Mouse (Mus musculus) kidney, embryonic 14.5 days (tissue): ENCODE data around the gene 1700001P01Rik. TPM values are rescaled to one million over a fixed set of nuclear protein-coding genes. Genes with fewer than 3 reads are reported as not detected.

Experiments
- ATAC-seq: fragments of 200-750 bp; cut with Nextera tagmentation; 2 replicates; pipeline ENCODE4 v1.8.0; 2017; ENCODE audit warnings: moderate number of reproducible peaks, mild to moderate bottlenecking, moderate TSS enrichment, moderate library complexity; ENCODE audit not compliant: low FRiP score, low TSS enrichment
- H3K27ac ChIP-seq: fragments of 300-500 bp; sonication (generic); 2 replicates; pipeline ENCODE4 v1.5.1; 2014; ENCODE audit warnings: low read depth, mild to moderate bottlenecking, low read length, moderate library complexity, mixed read lengths
- H3K27me3 ChIP-seq: fragments of 300-500 bp; sonication (generic); 2 replicates; pipeline ENCODE4 v1.6.1; 2014; ENCODE audit warnings: mild to moderate bottlenecking, low read length; ENCODE audit not compliant: control insufficient read depth, insufficient read depth
- H3K36me3 ChIP-seq: fragments of 300-500 bp; sonication (generic); 2 replicates; pipeline ENCODE4 v1.6.1; 2014; ENCODE audit warnings: low read length, mixed read lengths; ENCODE audit not compliant: control insufficient read depth, insufficient read depth
- H3K4me1 ChIP-seq: fragments of 300-500 bp; sonication (generic); 2 replicates; pipeline ENCODE4 v1.6.1; 2014; ENCODE audit warnings: low read length, mixed read lengths; ENCODE audit not compliant: control insufficient read depth, insufficient read depth
- H3K4me2 ChIP-seq: fragments of 300-500 bp; sonication (generic); replicated peaks from 2 replicates; pipeline ENCODE4 v1.6.1; 2014; ENCODE audit warnings: low read depth, mild to moderate bottlenecking, low read length
- H3K4me3 ChIP-seq: fragments of 300-500 bp; sonication (generic); 2 replicates; pipeline ENCODE4 v1.5.1; 2014; ENCODE audit warnings: mild to moderate bottlenecking, low read length
- H3K9ac ChIP-seq: fragments of 300-500 bp; sonication (generic); 2 replicates; pipeline ENCODE4 v1.6.1; 2014; ENCODE audit warnings: low read depth, mild to moderate bottlenecking, low read length, moderate library complexity
- H3K9me3 ChIP-seq: fragments of 300-500 bp; sonication (generic); 2 replicates; pipeline ENCODE4 v1.6.1; 2016; ENCODE audit warnings: low read length; ENCODE audit not compliant: control insufficient read depth
- WGBS: fragments of 180-500 bp; shearing (Covaris S2); extraction: QIAGEN DNeasy Blood & Tissue Kit; methylation state at CpG from one replicate; pipeline ENCODE4 v1.1.7; 2014; 5-methylcytosine and 5-hydroxymethylcytosine counted together
- polyA plus RNA-seq: library from polyadenylated mRNA; unstranded; fragments of >200 nt; fragmentation: Nextera tagmentation; extraction: Ambion mirVana; gene quantifications from 2 replicates; pipeline ENCODE4 v1.2.1, GENCODE M21; 2014

The 1700001P01Rik gene
- polyA plus RNA-seq, 1 experiment from 2014 or later = not detected

DNA sequence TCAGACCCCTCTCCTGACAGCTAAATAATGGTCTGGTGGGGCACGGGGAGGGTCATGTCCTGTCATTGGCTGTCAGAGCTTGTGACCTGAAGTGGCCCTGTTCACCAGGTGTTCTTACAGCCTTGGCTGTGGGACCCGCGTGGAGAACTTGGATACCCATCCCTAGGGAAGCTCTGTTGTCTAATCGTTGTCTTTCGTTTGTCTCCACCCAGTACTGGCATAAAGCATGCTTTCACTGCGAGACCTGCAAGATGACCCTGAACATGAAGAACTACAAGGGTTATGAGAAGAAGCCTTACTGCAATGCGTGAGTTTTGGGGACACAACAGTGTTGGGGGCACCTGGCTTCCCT is 30.9 kb upstream of the 1700001P01Rik start:
- 56% methylated on average over 7 of the region's 7 CpGs for WGBS
- peaks cover 82% of the 10 kb centered on the region for H3K4me1 ChIP-seq
- H3K36me3 ChIP-seq = peaks cover 14% of the 10 kb centered on the region; the same call in 1 of the 2 replicates
- peak overlapping the region; percentile 17; the same call in 1 of the 2 replicates for H3K4me2 ChIP-seq
- H3K4me3 ChIP-seq = no peak overlapping the region
- no peak overlapping the region for H3K9ac ChIP-seq
- no peaks in the 10 kb centered on the region for H3K9me3 ChIP-seq
- peak overlapping the region; percentile 86; the same call in 1 of the 2 replicates for H3K27ac ChIP-seq
- no peak for ATAC-seq
- no peaks in the 10 kb centered on the region for H3K27me3 ChIP-seq

DNA sequence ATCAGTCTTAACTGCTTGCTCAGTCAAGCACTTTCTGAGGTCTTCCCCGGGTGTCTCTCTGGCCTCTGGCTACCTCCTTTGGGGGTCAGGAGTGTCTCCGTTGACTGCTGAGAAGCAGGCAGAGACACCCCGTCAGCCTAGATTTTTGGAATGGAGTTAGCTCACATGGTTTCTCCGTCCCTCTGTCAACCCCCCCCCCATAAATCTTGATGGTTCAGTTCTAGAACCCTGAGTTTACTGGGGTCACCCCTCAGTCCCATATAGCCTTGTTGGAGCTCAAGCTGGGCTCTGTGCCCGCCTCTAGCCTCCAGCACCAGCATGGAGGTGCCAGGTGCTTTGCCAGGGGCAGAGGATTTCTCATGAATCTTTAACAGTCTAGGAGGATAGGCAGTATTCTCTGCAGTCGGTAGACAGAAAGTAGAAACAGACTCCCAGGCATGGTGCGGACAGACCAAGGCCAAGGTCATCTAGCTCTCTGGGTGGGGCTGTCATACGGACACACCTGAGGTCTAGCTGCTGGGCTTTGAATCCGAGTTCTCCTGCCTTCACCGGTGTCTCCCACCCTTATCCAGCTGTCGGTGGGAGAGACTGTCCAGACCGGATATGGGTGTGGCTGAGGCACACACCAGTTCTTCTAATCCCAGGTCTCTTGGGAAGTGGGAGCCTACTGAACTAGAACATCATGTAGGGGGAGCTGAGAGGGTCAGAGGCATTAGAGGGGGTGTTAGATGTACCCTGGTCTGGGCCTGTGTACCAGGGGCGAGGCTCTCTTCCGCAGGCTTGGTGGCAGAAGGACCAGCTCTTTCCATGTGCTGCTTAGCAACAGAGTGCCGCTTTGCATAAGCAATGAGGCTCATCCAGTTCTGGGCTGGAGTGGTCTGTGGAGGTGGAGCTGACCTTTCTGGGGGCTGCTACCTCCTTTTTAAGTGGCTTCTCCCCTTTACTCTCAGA is 30.2 kb upstream of the 1700001P01Rik start:
- no peaks in the 10 kb centered on the region for H3K9me3 ChIP-seq
- ATAC-seq = peak; percentile 29; the same call in 1 of the 2 replicates
- H3K27me3 ChIP-seq = no peaks in the 10 kb centered on the region
- peak overlapping the region; percentile 86 for H3K27ac ChIP-seq
- no peak overlapping the region for H3K4me3 ChIP-seq
- peak overlapping the region; percentile 17 for H3K4me2 ChIP-seq
- 35% methylated on average over 15 of the region's 15 CpGs for WGBS
- H3K4me1 ChIP-seq = peaks cover 84% of the 10 kb centered on the region
- peaks cover 14% of the 10 kb centered on the region; the same call in 1 of the 2 replicates for H3K36me3 ChIP-seq
- peak overlapping the region; percentile 37 for H3K9ac ChIP-seq

DNA sequence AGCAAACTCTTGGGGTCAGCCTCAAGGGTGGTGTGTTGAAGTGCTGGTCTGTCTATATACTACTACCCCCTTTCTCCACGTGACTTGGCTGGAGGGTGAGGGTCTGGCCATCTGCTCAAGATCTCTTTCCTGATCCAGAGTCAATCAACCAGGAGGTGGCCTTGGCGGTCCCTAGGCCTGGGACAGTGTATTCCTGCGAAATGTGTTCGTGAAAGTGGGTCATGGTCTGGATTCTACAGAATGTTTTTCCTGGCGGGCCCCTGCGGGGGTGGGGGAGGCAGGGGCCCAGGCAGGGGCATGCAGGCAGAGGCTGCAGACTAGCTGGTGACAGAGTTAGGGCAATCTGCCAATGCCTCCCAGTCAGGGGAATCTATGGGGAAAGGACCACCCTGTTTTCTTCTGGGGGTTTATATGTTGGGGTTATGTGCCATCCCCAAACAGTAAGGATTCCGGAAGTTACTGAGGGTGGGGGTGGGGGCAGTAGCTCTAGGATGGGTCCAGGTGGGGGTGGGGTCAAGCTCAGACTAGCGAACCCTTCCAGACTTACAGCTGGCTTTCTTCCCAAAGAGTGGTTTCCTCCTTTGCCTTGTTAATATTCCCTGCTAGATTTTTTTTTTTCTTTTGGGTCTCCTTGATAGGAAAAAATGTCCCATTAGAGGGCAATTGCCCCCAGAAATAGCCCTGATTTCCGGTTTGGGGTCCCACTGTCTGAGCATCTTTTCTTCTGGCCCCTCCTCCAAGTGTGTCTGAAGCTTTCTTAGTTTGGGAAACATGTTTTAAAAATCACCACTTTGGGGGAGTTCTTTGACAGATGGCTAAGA is 29.3 kb upstream of the 1700001P01Rik start:
- peak; percentile 11; the same call in 1 of the 2 replicates for ATAC-seq
- Histone ChIP-seq H3K9me3 (no peaks in the 10 kb centered on the region), H3K9ac (peak overlapping the region; percentile 37; the same call in 1 of the 2 replicates), H3K4me3 (peak overlapping the region; percentile 3; the same call in 1 of the 2 replicates), H3K27ac (peak overlapping the region; percentile 86), H3K4me1 (peaks cover 77% of the 10 kb centered on the region), H3K4me2 (peak overlapping the region; percentile 17), H3K27me3 (no peaks in the 10 kb centered on the region), H3K36me3 (peaks cover 14% of the 10 kb centered on the region; the same call in 1 of the 2 replicates)
- 12% methylated on average over 9 of the region's 9 CpGs for WGBS

DNA sequence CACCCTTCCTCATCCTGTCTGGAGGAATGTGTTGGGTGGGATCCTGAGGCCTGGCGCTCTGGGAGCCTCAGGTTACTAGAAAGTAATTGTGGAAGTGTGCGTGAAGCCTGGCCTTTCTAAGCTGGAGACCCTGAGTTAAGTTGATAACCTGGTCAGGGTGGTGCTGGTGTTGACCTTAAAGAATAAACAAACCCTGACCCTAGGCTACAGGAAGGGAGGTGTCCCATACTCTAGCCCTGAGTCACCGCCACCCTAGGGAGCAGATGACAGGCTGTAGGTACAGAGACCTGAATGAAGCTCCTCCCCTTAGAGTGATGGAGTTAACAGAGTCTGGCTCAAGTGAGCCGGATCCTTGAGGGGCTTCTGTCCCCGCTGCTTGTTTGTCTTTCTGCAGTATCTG is 28.1 kb upstream of the 1700001P01Rik start:
- peak overlapping the region; percentile 86; the same call in 1 of the 2 replicates for H3K27ac ChIP-seq
- no peak overlapping the region for H3K4me3 ChIP-seq
- H3K9me3 ChIP-seq = no peaks in the 10 kb centered on the region
- no peak overlapping the region for H3K9ac ChIP-seq
- H3K4me1 ChIP-seq = peaks cover 66% of the 10 kb centered on the region
- 56% methylated on average over 5 of the region's 5 CpGs for WGBS
- no peak for ATAC-seq
- no peak overlapping the region; the same call in 1 of the 2 replicates for H3K4me2 ChIP-seq
- H3K36me3 ChIP-seq = 0 out of 2 replicates have a peak, but pooled peaks cover 5% of the 10 kb centered on the region
- no peaks in the 10 kb centered on the region for H3K27me3 ChIP-seq

DNA sequence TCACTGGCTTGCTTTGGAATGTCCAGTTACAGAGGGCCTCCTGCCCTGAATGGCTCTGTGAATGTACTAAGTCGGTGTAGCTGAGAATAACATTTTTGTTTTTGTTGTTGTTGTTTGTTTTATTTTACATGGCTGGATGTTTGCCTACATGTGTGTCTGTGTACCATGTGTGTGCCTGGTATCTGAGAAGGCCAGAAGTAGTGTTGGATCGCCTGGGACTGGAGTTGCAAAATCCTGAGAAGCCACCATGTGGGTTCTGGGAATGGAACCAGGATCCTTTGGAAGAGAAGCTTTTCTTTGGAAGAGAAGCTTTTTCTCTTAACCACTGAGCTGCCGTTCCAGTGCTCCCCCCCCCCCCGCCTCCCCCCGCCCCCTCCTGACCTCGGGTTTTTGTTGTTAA is 26.8 kb upstream of the 1700001P01Rik start:
- Histone ChIP-seq H3K9ac (no peak overlapping the region), H3K4me3 (no peak overlapping the region), H3K9me3 (no peaks in the 10 kb centered on the region), H3K27me3 (no peaks in the 10 kb centered on the region), H3K36me3 (0 out of 2 replicates have a peak, but pooled peaks cover 3% of the 10 kb centered on the region), H3K4me1 (peaks cover 53% of the 10 kb centered on the region), H3K4me2 (0 out of 2 replicates have a peak overlapping the region, but pooled peaks have one; percentile 69), H3K27ac (no peak overlapping the region)
- 47% methylated on average over 6 of the region's 6 CpGs for whole genome bisulfite sequencing
- ATAC-seq = no peak

DNA sequence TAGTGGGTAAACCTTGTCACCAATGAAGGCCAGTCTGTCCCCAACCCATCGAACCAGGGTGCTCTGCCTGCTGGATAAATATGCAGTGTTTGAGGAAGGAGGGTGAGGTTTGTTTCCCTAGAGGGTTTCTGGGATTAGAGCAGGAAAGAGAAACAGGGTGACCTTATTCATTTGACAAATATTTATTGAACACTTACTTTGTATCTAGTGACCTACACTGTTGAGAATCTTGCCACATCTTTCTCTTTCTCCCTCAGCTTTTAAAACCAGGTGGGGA is 26.4 kb upstream of the 1700001P01Rik start:
- Histone ChIP-seq H3K4me2 (peak overlapping the region; percentile 69), H3K9me3 (no peaks in the 10 kb centered on the region), H3K9ac (peak overlapping the region; percentile 42; the same call in 1 of the 2 replicates), H3K27me3 (no peaks in the 10 kb centered on the region), H3K4me3 (peak overlapping the region; percentile 94; the same call in 1 of the 2 replicates), H3K27ac (no peak overlapping the region), H3K36me3 (0 out of 2 replicates have a peak, but pooled peaks cover 3% of the 10 kb centered on the region), H3K4me1 (peaks cover 49% of the 10 kb centered on the region)
- ATAC-seq = no peak
- 52% methylated on average over 1 of the region's 1 CpGs for WGBS

DNA sequence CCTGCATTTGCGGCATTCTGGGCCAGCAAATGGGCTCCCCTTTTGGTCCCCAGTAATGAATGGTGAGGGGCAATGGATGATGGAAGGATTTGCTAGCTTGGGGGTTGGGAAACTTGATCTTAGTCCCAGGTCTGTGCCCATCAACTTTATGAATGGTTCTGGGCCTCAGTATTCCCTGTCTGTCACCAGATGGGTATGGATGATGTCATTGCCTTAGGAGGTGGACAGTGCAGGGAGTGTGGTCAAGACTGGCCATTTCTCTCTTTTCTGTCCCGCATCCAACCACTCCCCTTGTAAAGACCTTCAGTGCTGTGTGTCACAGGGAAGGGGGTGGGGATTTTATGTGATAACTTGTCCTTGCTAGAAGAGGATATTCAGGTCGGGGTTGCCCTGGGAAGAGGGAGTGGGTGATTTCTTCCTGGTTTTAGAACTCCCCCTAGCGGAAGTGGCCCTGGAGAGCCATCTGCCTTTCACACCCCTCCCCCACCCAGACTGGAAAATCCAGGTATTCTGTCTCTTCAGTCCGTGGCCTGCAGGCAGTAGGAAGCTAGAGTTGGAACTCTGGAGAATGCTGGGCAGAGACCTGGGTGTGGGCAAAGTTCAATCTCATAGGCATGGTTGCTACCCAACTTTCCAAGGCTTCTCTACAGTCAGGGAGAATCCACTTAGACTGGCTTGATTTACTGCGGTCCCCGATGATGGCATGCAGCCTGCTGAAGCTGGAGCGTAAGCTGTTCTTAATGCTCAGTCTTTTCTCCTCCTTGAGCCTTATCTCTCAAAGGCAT is 25.9 kb upstream of the 1700001P01Rik start:
- Histone ChIP-seq H3K36me3 (no peaks in the 10 kb centered on the region), H3K4me2 (peak overlapping the region; percentile 69), H3K4me3 (peak overlapping the region; percentile 94), H3K27me3 (no peaks in the 10 kb centered on the region), H3K9ac (peak overlapping the region; percentile 89; the same call in 1 of the 2 replicates), H3K9me3 (no peaks in the 10 kb centered on the region), H3K4me1 (peaks cover 44% of the 10 kb centered on the region), H3K27ac (peak overlapping the region; percentile 97; the same call in 1 of the 2 replicates)
- 19% methylated on average over 8 of the region's 8 CpGs for WGBS
- no peak for ATAC-seq

DNA sequence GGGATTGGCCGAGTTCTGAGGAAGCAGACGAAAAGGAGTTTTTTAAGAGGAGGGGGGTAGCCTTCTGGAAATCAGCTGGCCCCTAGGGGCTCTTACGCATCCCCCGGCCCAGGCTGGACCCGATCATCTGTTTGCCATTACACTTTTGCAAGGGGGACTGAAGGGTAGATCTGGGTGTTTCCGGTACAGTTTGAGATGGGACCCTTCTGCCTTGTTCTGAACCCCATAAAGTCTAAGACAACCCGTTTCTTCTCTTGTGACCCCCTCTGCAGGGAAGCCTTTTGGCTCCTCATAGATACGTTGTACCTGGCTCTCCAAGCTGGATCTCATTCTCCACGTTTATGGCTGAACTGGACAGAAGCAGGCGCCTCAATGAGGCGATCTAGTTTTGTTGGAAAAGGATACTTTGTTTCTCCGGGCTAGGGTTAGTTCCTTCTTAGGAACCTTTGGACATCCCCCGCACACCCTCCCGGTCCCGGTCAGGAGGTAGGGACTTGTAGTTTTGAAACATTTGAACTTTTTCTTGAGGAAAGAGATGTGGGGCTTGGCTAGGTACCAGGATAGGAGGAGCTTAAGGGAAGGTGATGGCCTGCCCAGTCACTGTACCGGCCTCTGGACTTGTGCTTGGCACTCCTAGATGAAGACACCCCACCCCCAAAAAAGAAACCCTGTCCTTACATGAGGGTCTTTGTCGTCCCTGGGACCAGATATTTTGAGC is 25.1 kb upstream of the 1700001P01Rik start:
- peaks cover 37% of the 10 kb centered on the region for H3K4me1 ChIP-seq
- peak overlapping the region; percentile 94 for H3K4me3 ChIP-seq
- H3K27me3 ChIP-seq = no peaks in the 10 kb centered on the region
- H3K36me3 ChIP-seq = no peaks in the 10 kb centered on the region
- ATAC-seq = no peak
- peak overlapping the region; percentile 69 for H3K4me2 ChIP-seq
- peak overlapping the region; percentile 89 for H3K9ac ChIP-seq
- 3% methylated on average over 17 of the region's 17 CpGs for WGBS
- H3K9me3 ChIP-seq = no peaks in the 10 kb centered on the region
- H3K27ac ChIP-seq = peak overlapping the region; percentile 97
